Mouse (Mus musculus) forebrain, embryonic 14.5 days (tissue): ENCODE data around the gene Atp8b4. TPM values are rescaled to one million over a fixed set of nuclear protein-coding genes. Genes with fewer than 3 reads are reported as not detected.

Experiments
- ATAC-seq: fragments of 200-750 bp; cut with Nextera tagmentation; 2 replicates; pipeline ENCODE4 v1.8.0; 2017; ENCODE audit warnings: mild to moderate bottlenecking, moderate library complexity
- DNase-seq: peaks from one replicate; pipeline ENCODE4 v3.0.0-alpha.2; 2015; ENCODE audit warnings: low spot score
- H3K27ac ChIP-seq: fragments of 300-500 bp; sonication (generic); 2 replicates; pipeline ENCODE4 v1.5.1; 2014; ENCODE audit warnings: low read depth, mild to moderate bottlenecking, control low read depth, low read length, moderate library complexity
- H3K27me3 ChIP-seq: fragments of 300-500 bp; sonication (generic); replicated peaks from 2 replicates; pipeline ENCODE4 v1.6.1; 2014; ENCODE audit warnings: low read length, control low read depth, mixed read lengths; ENCODE audit not compliant: control insufficient read depth, insufficient read depth
- H3K36me3 ChIP-seq: fragments of 300-500 bp; sonication (generic); 2 replicates; pipeline ENCODE4 v1.6.1; 2014; ENCODE audit warnings: low read length, control low read depth; ENCODE audit not compliant: control insufficient read depth, insufficient read depth
- H3K4me1 ChIP-seq: fragments of 300-500 bp; sonication (generic); 2 replicates; pipeline ENCODE4 v1.6.1; 2014; ENCODE audit warnings: antibody characterized with exemption, low read length, control low read depth; ENCODE audit not compliant: control insufficient read depth, insufficient read depth
- H3K4me2 ChIP-seq: fragments of 300-500 bp; sonication (generic); 2 replicates; pipeline ENCODE4 v1.6.1; 2014; ENCODE audit warnings: mild to moderate bottlenecking, control low read depth, low read length
- H3K4me3 ChIP-seq: fragments of 300-500 bp; sonication (generic); 2 replicates; pipeline ENCODE4 v1.5.1; 2014; ENCODE audit warnings: low read depth, low read length, control low read depth
- H3K9ac ChIP-seq: fragments of 300-500 bp; sonication (generic); 2 replicates; pipeline ENCODE4 v1.6.1; 2014; ENCODE audit warnings: mild to moderate bottlenecking, low read length, control low read depth, moderate library complexity
- H3K9me3 ChIP-seq: fragments of 300-500 bp; sonication (generic); replicated peaks from 2 replicates; pipeline ENCODE4 v1.6.1; 2016; ENCODE audit warnings: low read length, control low read depth, mixed read lengths; ENCODE audit not compliant: control insufficient read depth
- WGBS: fragments of 180-500 bp; shearing (Covaris S2); extraction: QIAGEN DNeasy Blood & Tissue Kit; methylation state at CpG from one replicate; pipeline ENCODE4 v1.1.7; 2014; 5-methylcytosine and 5-hydroxymethylcytosine counted together
- polyA plus RNA-seq: library from polyadenylated mRNA; unstranded; fragments of >200 nt; fragmentation: Nextera tagmentation; extraction: Ambion mirVana; gene quantifications from 2 replicates; pipeline ENCODE4 v1.2.1, GENCODE M21; 2014

Gene Atp8b4
- polyA plus RNA-seq, 1 experiment from 2014 or later, result 0.06 TPM

DNA sequence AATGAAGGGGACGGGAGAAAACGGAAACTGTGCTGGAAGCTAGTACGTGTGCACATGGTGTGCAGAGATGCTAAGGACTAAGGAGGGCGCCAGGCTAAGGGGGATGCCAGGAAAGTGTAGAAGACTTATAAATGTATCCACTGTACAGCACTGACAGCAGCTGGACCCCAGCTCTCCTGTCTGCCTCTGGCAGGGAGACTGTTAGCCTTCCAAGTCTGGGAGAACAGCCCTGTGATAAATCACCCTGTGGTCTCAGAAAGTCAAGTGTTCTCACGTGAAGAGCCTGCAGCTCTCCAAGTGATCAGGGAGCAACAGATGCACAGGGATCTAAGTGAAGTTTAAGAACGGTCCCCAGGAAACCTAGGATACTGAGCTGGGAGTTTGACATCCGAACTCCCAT, 209.8 kb downstream of the Atp8b4 start:
- Histone ChIP-seq H3K36me3 (no peaks in the 10 kb centered on the region), H3K4me3 (no peak overlapping the region), H3K9ac (no peak overlapping the region), H3K9me3 (no peaks in the 10 kb centered on the region), H3K27ac (no peak overlapping the region), H3K27me3 (no peaks in the 10 kb centered on the region), H3K4me2 (no peak overlapping the region), H3K4me1 (0 out of 2 replicates have a peak, but pooled peaks cover 2% of the 10 kb centered on the region)
- WGBS, result 90% methylated on average over 7 of the region's 7 CpGs
- DNase-seq (no peak), ATAC-seq (no peak)

GRCm38 (mm10) chr2:126287942-126288341, 212.5 kb downstream of the Atp8b4 start:
- DNase-seq (no peak), ATAC-seq (no peak)
- 0 out of 2 replicates have a peak, but pooled peaks cover 2% of the 10 kb centered on the region for H3K4me1 ChIP-seq
- no peaks in the 10 kb centered on the region for H3K36me3 ChIP-seq
- no peak overlapping the region for H3K9ac ChIP-seq
- no peak overlapping the region for H3K27ac ChIP-seq
- H3K4me3 ChIP-seq, result no peak overlapping the region
- H3K27me3 ChIP-seq, result no peaks in the 10 kb centered on the region
- H3K4me2 ChIP-seq, result no peak overlapping the region
- 94% methylated on average over 5 of the region's 5 CpGs for WGBS
- H3K9me3 ChIP-seq, result no peaks in the 10 kb centered on the region

- 87% methylated on average over 7 of the region's 7 CpGs for WGBS
These were observed 214.1 kb downstream of the Atp8b4 start for GRCm38 (mm10) chr2:126286420-126286819.

DNA sequence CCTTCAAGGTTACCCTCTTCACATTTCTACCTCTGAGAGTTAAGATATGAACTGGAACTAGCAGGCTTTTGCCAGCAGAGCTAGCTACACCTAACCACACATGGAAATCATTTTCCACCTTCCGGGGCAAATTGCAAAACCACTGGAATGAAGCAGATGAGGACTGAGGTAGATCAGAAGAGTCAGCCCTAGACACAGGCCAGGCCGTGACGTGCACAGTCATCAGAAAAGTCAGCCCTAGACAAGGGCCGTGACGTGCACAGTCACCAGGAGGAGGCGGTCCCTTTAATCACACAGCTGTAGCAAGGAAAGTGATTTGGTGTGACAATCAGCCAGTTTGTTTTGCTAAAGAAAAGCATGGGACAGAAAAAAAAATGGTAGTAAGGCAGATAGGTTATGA, 216.4 kb downstream of the Atp8b4 start:
- 86% methylated on average over 6 of the region's 6 CpGs for WGBS
- Histone ChIP-seq H3K27me3 (no peaks in the 10 kb centered on the region), H3K9me3 (no peaks in the 10 kb centered on the region), H3K4me1 (0 out of 2 replicates have a peak, but pooled peaks cover 2% of the 10 kb centered on the region), H3K27ac (no peak overlapping the region), H3K4me3 (no peak overlapping the region), H3K9ac (no peak overlapping the region), H3K36me3 (no peaks in the 10 kb centered on the region), H3K4me2 (no peak overlapping the region)
- ATAC-seq (no peak), DNase-seq (no peak)

More at GRCm38 (mm10) chr2:126286420-126286819, 214.1 kb downstream of the Atp8b4 start:
- H3K4me2 ChIP-seq, result no peak overlapping the region
- H3K27ac ChIP-seq, result no peak overlapping the region
- H3K36me3 ChIP-seq, result no peaks in the 10 kb centered on the region
- DNase-seq (no peak), ATAC-seq (no peak)
- no peaks in the 10 kb centered on the region for H3K9me3 ChIP-seq
- H3K27me3 ChIP-seq, result no peaks in the 10 kb centered on the region
- H3K9ac ChIP-seq, result no peak overlapping the region
- H3K4me1 ChIP-seq, result 0 out of 2 replicates have a peak, but pooled peaks cover 2% of the 10 kb centered on the region
- no peak overlapping the region for H3K4me3 ChIP-seq

- WGBS, result 78% methylated on average over 3 of the region's 3 CpGs
- Histone ChIP-seq H3K36me3 (no peaks in the 10 kb centered on the region), H3K4me2 (no peak overlapping the region), H3K27me3 (no peaks in the 10 kb centered on the region), H3K9ac (no peak overlapping the region), H3K27ac (no peak overlapping the region), H3K4me1 (0 out of 2 replicates have a peak, but pooled peaks cover 2% of the 10 kb centered on the region), H3K9me3 (no peaks in the 10 kb centered on the region), H3K4me3 (no peak overlapping the region)
- DNase-seq (no peak), ATAC-seq (no peak)
These were observed 217.4 kb downstream of the Atp8b4 start for GRCm38 (mm10) chr2:126283086-126283485.

DNA sequence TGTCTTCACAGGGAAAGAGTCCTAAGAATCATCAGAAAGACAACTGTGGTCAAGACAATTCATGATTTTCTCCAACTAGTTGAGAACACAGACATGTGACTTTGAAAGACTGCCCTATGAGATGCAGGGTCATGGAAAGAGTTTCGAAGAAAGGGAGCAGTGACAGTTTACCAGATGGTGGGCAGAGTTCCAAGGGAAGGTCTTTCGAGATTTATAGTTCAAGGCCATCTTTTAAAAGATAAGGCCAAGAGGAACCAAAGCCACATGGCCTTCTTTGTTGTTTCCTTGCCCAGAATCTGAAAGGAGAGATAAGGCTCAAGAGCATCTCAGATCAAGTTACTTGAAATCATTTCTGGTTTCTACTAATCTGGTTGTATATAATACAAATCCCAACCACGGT, 225.0 kb downstream of the Atp8b4 start:
- no peak for ATAC-seq
- Histone ChIP-seq H3K4me2 (no peak overlapping the region), H3K27me3 (no peaks in the 10 kb centered on the region), H3K27ac (no peak overlapping the region), H3K36me3 (no peaks in the 10 kb centered on the region), H3K9me3 (no peaks in the 10 kb centered on the region), H3K9ac (no peak overlapping the region), H3K4me3 (no peak overlapping the region), H3K4me1 (no peaks in the 10 kb centered on the region)
- WGBS, result 91% methylated on average over 3 of the region's 3 CpGs
- no peak for DNase-seq

DNA sequence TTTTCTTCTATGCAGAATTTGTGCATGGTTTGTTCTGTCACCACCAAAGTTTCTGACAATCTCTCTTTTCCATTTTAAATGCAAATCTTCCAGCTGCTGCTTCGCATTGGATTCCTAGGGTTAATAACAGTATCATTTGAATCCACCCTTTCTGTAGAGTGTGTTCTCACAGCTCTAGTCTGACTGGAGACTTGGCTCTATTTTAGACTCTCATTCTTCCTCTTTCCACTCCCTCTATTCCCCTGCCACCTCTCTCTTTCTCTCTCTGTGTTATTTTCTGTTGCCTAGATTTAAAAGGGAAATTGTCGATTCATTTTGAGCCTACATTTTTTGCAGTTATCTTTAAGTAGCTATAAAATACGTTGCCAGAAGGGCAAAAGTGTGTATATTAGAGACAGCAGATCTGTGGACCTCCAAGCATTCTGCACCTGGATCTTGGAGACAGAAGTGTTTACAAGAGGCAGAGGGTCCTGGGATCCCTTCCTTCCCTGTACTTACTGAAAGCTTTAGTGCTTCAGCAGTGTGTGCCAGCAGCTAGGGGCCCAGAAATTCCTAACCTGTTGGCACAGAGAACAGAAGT, 225.6 kb downstream of the Atp8b4 start:
- Histone ChIP-seq H3K4me1 (no peaks in the 10 kb centered on the region), H3K27me3 (no peaks in the 10 kb centered on the region), H3K9me3 (no peaks in the 10 kb centered on the region), H3K4me2 (no peak overlapping the region), H3K36me3 (no peaks in the 10 kb centered on the region), H3K27ac (no peak overlapping the region), H3K4me3 (no peak overlapping the region), H3K9ac (no peak overlapping the region)
- DNase-seq (no peak), ATAC-seq (no peak)
- 83% methylated on average over 3 of the region's 3 CpGs for WGBS

GRCm38 (mm10) chr2:126274311-126274710, 226.2 kb downstream of the Atp8b4 start:
- H3K4me2 ChIP-seq, result no peak overlapping the region
- H3K27ac ChIP-seq, result no peak overlapping the region
- WGBS, result 84% methylated on average over 3 of the region's 3 CpGs
- H3K36me3 ChIP-seq, result no peaks in the 10 kb centered on the region
- no peaks in the 10 kb centered on the region for H3K27me3 ChIP-seq
- H3K4me3 ChIP-seq, result no peak overlapping the region
- H3K4me1 ChIP-seq, result no peaks in the 10 kb centered on the region
- DNase-seq (no peak), ATAC-seq (no peak)
- H3K9me3 ChIP-seq, result no peaks in the 10 kb centered on the region
- no peak overlapping the region for H3K9ac ChIP-seq
